Mouse (Mus musculus) neural tube, embryonic 14.5 days (tissue): ENCODE data around the gene Fyn. TPM values are rescaled to one million over a fixed set of nuclear protein-coding genes. Genes with fewer than 3 reads are reported as not detected.

Experiments used
- ATAC-seq: fragments of 200-750 bp; cut with Nextera tagmentation; 2 replicates; pipeline ENCODE4 v1.8.0; 2017; ENCODE audit warnings: low read depth, mild to moderate bottlenecking, moderate TSS enrichment, moderate library complexity
- H3K27ac ChIP-seq: fragments of 300-500 bp; sonication (generic); 2 replicates; pipeline ENCODE4 v1.5.1; 2014; ENCODE audit warnings: low read depth, mild to moderate bottlenecking, control low read depth, low read length, moderate library complexity, mixed read lengths
- H3K27me3 ChIP-seq: fragments of 300-500 bp; sonication (generic); 2 replicates; pipeline ENCODE4 v1.6.1; 2014; ENCODE audit warnings: low read length; ENCODE audit not compliant: control insufficient read depth, insufficient read depth
- H3K36me3 ChIP-seq: fragments of 300-500 bp; sonication (generic); 2 replicates; pipeline ENCODE4 v1.6.1; 2014; ENCODE audit warnings: low read length, mixed read lengths; ENCODE audit not compliant: control insufficient read depth, insufficient read depth
- H3K4me1 ChIP-seq: fragments of 300-500 bp; sonication (generic); 2 replicates; pipeline ENCODE4 v1.6.1; 2014; ENCODE audit warnings: low read length; ENCODE audit not compliant: control insufficient read depth, insufficient read depth
- H3K4me2 ChIP-seq: fragments of 300-500 bp; sonication (generic); 2 replicates; pipeline ENCODE4 v1.6.1; 2014; ENCODE audit warnings: mild to moderate bottlenecking, low read depth, low read length, control low read depth
- H3K4me3 ChIP-seq: fragments of 300-500 bp; sonication (generic); 2 replicates; pipeline ENCODE4 v1.5.1; 2014; ENCODE audit warnings: low read depth, low read length, control low read depth, mixed read lengths
- H3K9ac ChIP-seq: fragments of 300-500 bp; sonication (generic); replicated peaks from 2 replicates; pipeline ENCODE4 v1.6.1; 2014; ENCODE audit warnings: low read depth, mild to moderate bottlenecking, control low read depth, low read length, mixed read lengths
- H3K9me3 ChIP-seq: fragments of 300-500 bp; sonication (generic); 2 replicates; pipeline ENCODE4 v1.6.1; 2016; ENCODE audit warnings: low read length; ENCODE audit not compliant: control insufficient read depth
- WGBS: fragments of 180-500 bp; shearing (Covaris S2); extraction: QIAGEN DNeasy Blood & Tissue Kit; methylation state at CpG from one replicate; pipeline ENCODE4 v1.1.7; 2014; 5-methylcytosine and 5-hydroxymethylcytosine counted together
- polyA plus RNA-seq: library from polyadenylated mRNA; unstranded; fragments of >200 nt; fragmentation: Nextera tagmentation; extraction: Ambion mirVana; gene quantifications from 2 replicates; pipeline ENCODE4 v1.2.1, GENCODE M21; 2014

Gene Fyn
- polyA plus RNA-seq, result 106 and 113 TPM in 2 replicates

DNA sequence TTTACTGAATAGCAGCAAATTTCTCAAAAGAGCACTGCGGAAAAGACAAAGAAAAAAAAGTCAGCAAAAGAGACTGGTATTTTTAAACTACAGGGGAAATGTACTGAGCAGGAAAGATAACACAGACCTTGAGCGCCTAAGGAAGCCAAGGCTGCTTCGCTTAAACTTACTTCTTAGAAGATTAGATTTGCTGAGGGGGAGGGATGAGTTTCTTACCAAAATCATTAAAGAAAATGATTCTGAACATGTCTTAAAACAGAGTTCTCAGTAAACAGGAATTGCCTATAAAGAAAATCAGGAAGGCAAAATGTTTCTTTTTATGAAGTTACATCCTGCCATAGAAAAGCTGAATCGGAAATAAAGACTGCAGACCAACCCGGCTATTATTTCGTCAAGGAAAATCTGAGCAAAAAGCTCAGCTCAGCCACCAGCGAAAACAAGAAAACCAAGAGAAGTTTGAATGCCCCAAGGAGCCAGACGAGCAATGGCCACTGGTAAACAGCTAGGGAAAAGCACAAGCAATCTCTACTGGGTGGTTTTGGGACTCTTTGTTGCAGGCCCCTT lies at the start of gene Fyn:
Gene Fyn, plus strand, starts transcription at position 284 of the 564 bp plus-strand sequence.
- H3K4me1 ChIP-seq, result peaks cover 28% of the 10 kb centered on the region
- H3K36me3 ChIP-seq, result no peaks in the 10 kb centered on the region
- no peak for ATAC-seq
- no peaks in the 10 kb centered on the region for H3K27me3 ChIP-seq
- peak within 1 kb of the TSS; percentile 99 for H3K27ac ChIP-seq
- 38% methylated on average over 8 of the region's 8 CpGs for WGBS
- H3K4me3 ChIP-seq, result peak within 1 kb of the TSS; percentile 91
- peak within 1 kb of the TSS; percentile 99 for H3K9ac ChIP-seq
- no peaks in the 10 kb centered on the region for H3K9me3 ChIP-seq
- peak within 1 kb of the TSS; percentile 77 for H3K4me2 ChIP-seq

- ATAC-seq, result peak; percentile 86
- Histone ChIP-seq H3K4me2 (no peak overlapping the region), H3K36me3 (no peaks in the 10 kb centered on the region), H3K4me1 (peaks cover 5% of the 10 kb centered on the region), H3K27ac (no peak overlapping the region), H3K9ac (no peak overlapping the region), H3K4me3 (no peak overlapping the region), H3K9me3 (no peaks in the 10 kb centered on the region), H3K27me3 (no peaks in the 10 kb centered on the region)
- 61% methylated on average over 17 of the region's 17 CpGs for WGBS
These were observed 47.6 kb upstream of the Fyn start for GRCm38 (mm10) chr10:39320798-39321622.

DNA sequence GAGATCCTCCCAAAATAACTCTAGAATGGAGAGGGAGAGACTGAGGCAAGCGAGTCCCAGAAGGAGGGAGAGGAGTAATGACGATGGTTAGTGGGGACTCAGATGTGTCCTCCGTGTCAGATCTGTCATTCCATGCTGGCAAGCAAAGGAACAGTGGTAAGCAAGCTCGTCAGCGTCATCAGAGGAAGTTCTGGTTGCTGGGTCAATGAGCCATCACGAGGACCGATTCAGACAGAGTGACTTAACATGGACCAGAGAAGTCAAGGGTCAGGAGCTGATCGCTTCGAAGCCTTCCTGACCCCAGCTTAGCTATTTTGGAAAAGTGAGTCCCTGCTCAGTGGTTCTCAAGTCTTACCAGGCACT lies 47.1 kb upstream of the Fyn start:
- peaks cover 5% of the 10 kb centered on the region for H3K4me1 ChIP-seq
- no peaks in the 10 kb centered on the region for H3K9me3 ChIP-seq
- WGBS, result 62% methylated on average over 9 of the region's 9 CpGs
- H3K36me3 ChIP-seq, result no peaks in the 10 kb centered on the region
- peak; percentile 33; the same call in 1 of the 2 replicates for ATAC-seq
- H3K4me2 ChIP-seq, result no peak overlapping the region
- H3K9ac ChIP-seq, result no peak overlapping the region
- H3K4me3 ChIP-seq, result no peak overlapping the region
- no peaks in the 10 kb centered on the region for H3K27me3 ChIP-seq
- H3K27ac ChIP-seq, result no peak overlapping the region

- peak; percentile 57; the same call in 1 of the 2 replicates for ATAC-seq
- Histone ChIP-seq H3K4me3 (no peak overlapping the region), H3K27me3 (no peaks in the 10 kb centered on the region), H3K4me2 (no peak overlapping the region), H3K9me3 (no peaks in the 10 kb centered on the region), H3K4me1 (peaks cover 5% of the 10 kb centered on the region), H3K36me3 (no peaks in the 10 kb centered on the region), H3K9ac (no peak overlapping the region), H3K27ac (no peak overlapping the region)
- 38% methylated on average over 4 of the region's 4 CpGs for WGBS
These were observed 46.5 kb upstream of the Fyn start for GRCm38 (mm10) chr10:39322143-39322542.

DNA sequence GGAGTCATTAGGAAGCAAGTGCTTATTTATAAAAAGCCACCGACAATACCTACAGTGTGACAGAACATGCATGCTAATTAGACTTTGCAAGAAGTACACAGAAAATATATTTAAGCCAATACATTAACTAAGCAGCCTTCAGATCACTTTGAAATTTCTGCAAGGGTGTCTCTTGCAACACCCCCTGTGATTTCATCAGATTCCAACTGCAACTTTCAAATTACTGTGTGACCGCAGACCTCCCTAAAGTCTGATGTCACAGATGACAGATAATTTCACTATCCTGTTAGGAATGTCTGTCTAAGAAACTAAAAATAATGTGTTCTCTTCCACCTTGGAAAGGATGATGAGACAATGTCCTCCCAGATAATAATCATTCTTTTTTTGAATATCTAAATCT lies 44.4 kb upstream of the Fyn start:
- Histone ChIP-seq H3K27ac (no peak overlapping the region), H3K27me3 (no peaks in the 10 kb centered on the region), H3K4me3 (no peak overlapping the region), H3K4me2 (no peak overlapping the region), H3K36me3 (no peaks in the 10 kb centered on the region), H3K9me3 (no peaks in the 10 kb centered on the region), H3K4me1 (peaks cover 5% of the 10 kb centered on the region), H3K9ac (no peak overlapping the region)
- no peak for ATAC-seq
- 78% methylated on average over 2 of the region's 2 CpGs for WGBS

DNA sequence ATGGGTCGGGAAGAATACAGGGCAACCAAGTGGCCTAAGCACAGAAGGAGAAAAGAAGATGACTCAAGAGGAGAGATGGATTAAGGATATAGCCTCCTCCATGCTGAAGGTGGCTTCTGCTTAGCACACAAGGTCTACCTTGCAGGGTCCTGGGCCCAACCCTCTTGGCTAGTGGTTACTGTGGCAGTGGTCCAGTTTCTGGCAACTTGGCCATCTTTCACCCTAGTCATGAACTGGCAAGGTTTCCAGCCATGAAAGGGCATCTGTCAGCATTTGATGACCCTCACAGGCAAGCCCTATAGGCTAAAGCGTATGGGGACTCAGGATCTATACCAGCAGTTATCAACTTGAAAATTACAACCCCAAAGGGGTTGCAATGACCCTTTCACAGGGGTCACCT lies 40.0 kb upstream of the Fyn start:
- Histone ChIP-seq H3K4me3 (no peak overlapping the region), H3K4me1 (no peaks in the 10 kb centered on the region), H3K27me3 (no peaks in the 10 kb centered on the region), H3K9me3 (no peaks in the 10 kb centered on the region), H3K4me2 (no peak overlapping the region), H3K27ac (no peak overlapping the region), H3K9ac (no peak overlapping the region), H3K36me3 (no peaks in the 10 kb centered on the region)
- no peak for ATAC-seq
- 90% methylated on average over 2 of the region's 2 CpGs for WGBS

DNA sequence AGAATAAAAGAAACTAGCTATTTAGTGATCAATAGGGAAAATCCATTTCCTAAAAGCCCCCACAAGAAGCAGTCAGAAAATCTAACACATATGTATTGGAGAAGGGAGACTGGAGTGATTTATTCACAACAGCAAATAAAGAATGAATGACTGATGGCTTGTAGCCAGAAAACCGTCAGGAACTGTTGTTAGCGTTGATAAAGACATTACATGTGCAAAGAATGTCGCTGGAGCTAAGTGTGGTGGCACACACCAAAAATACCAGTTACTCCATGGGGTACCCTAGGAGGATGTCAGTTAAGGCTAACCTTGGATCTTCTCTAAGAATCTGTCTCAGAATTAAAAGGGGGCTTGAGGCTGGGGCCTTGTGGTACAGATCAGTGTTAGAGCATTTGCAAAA lies 34.3 kb upstream of the Fyn start:
- Histone ChIP-seq H3K27ac (no peak overlapping the region), H3K27me3 (no peaks in the 10 kb centered on the region), H3K9me3 (no peaks in the 10 kb centered on the region), H3K4me1 (no peaks in the 10 kb centered on the region), H3K4me3 (no peak overlapping the region), H3K4me2 (no peak overlapping the region), H3K9ac (no peak overlapping the region), H3K36me3 (no peaks in the 10 kb centered on the region)
- WGBS, result 40% methylated on average over 3 of the region's 3 CpGs
- ATAC-seq, result no peak

GRCm38 (mm10) chr10:39335880-39336279 lies 32.8 kb upstream of the Fyn start:
- Histone ChIP-seq H3K9me3 (no peaks in the 10 kb centered on the region), H3K4me1 (no peaks in the 10 kb centered on the region), H3K27me3 (no peaks in the 10 kb centered on the region), H3K4me2 (no peak overlapping the region), H3K4me3 (no peak overlapping the region), H3K9ac (no peak overlapping the region), H3K36me3 (no peaks in the 10 kb centered on the region), H3K27ac (no peak overlapping the region)
- ATAC-seq, result no peak

DNA sequence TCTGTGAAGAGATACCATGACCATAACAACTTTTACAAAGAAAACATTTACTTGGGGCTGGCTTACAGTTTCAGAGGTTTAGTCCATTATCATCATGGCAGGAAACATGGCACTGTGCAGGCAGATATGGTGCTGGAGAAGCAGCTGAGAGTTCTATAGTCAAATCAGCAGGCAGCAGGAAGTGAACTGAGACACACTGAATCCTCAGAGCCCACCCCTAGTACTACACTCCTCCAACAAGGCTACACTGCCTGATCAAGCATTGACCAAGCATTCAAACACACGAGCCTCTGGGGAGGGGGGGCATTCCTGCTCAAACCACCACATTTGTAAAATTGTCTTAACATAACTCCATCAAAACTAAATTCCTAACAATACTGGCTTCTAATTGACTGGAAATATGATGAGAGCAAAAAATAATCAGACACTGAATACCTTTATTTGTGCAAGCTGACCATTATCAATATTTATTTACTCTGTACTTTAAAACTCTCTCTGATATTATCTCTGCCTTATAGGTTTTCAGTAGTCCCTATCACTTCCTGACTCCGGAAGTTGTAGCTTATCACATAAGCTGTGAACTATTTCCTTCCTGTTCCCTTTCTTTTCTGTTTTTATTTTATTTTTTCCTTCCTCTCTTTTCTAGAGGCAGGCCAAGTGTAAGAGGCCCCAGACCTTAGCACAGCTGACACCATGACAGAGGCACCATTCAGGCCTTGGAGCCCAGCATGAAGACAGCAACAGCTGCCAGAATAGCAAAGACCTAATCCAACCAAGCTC lies 29.3 kb upstream of the Fyn start:
- Histone ChIP-seq H3K4me1 (no peaks in the 10 kb centered on the region), H3K27ac (no peak overlapping the region), H3K9ac (no peak overlapping the region), H3K27me3 (no peaks in the 10 kb centered on the region), H3K4me2 (no peak overlapping the region), H3K36me3 (no peaks in the 10 kb centered on the region), H3K9me3 (no peaks in the 10 kb centered on the region), H3K4me3 (no peak overlapping the region)
- ATAC-seq, result no peak
- WGBS, result 77% methylated on average over 2 of the region's 2 CpGs
